Mouse (Mus musculus): ENCODE measurements around the gene Ppp4r4. TPM values are rescaled to one million over a fixed set of nuclear protein-coding genes. Genes with fewer than 3 reads are reported as not detected.
"Not testable (repeated sequence)": the region's sequence is repeated elsewhere in the genome, so short reads cannot be mapped to it uniquely, and the experiment has no call there.

Ppp4r4 gene
- polyA plus RNA-seq, 1 experiment from 2014 or later = 3.9 TPM

DNA sequence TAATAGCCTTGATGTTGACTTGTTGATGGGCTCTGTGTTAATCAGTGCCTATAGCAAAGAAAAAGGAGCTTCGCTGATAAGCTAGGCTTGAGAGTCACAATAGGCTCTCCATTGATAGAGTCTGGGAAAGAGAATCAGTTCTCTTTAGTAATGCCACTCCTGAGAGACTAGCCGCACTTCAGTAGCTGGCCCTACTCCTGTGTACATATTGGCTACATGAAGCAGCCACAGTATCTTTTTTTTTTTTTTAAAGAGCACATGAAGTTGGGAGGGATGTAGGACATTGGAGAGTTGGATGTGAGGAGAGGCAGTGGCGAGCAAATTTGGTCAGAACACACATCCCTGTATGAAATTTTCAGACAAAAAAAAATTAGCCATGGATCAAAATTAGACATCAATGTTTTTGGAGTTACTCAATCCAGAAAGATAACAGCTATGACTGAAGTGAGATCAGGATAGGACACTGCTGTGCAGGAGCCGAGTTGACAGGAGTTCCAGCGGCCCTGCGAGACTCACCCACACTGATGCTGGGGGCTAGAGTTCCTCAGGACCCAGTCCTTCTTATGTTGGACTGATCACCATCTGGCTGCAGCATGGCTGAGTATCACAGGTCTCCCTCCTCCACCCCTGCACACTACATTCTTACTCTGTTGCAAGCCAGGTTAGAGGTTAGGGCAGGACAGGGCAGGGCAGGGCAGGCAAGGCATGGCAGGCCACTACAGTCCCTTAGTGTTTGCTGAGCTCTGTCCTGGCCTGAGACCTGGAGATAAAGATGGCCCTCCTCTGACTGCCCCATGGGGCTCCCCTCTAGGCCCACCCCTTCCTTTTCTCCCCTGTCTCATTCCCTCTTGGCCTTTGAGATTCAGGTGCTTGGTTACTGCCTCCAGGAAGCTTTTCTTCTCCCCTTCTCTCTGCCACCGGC is 123.3 kb downstream of the Ppp4r4 start:
- WGBS = 85% methylated on average over 7 of the region's 7 CpGs
- Histone ChIP-seq H3K4me2 (ENCODE audit: low read length) (no peak overlapping the region), H3K27me3 (ENCODE audit: control insufficient read depth, insufficient read depth, low read length) (no peaks in the 10 kb centered on the region), H3K36me3 (ENCODE audit: control insufficient read depth, insufficient read depth, low read length) (no peaks in the 10 kb centered on the region), H3K27ac (replicated peaks; ENCODE audit: low read depth, low read length) (no peak overlapping the region), H3K9me3 (ENCODE audit: control insufficient read depth, low read length) (no peaks in the 10 kb centered on the region; the same call in 1 of the 2 replicates), H3K9ac (replicated peaks; ENCODE audit: low read length) (no peak overlapping the region), H3K4me1 (ENCODE audit: control insufficient read depth, insufficient read depth, low read length) (no peaks in the 10 kb centered on the region), H3K4me3 (replicated peaks; ENCODE audit: low read depth, low read length) (no peak overlapping the region)
- ATAC-seq (ENCODE audit: low FRiP score, low TSS enrichment) (peak; percentile 29; the same call in 1 of the 2 replicates), DNase-seq (no peak)

DNA sequence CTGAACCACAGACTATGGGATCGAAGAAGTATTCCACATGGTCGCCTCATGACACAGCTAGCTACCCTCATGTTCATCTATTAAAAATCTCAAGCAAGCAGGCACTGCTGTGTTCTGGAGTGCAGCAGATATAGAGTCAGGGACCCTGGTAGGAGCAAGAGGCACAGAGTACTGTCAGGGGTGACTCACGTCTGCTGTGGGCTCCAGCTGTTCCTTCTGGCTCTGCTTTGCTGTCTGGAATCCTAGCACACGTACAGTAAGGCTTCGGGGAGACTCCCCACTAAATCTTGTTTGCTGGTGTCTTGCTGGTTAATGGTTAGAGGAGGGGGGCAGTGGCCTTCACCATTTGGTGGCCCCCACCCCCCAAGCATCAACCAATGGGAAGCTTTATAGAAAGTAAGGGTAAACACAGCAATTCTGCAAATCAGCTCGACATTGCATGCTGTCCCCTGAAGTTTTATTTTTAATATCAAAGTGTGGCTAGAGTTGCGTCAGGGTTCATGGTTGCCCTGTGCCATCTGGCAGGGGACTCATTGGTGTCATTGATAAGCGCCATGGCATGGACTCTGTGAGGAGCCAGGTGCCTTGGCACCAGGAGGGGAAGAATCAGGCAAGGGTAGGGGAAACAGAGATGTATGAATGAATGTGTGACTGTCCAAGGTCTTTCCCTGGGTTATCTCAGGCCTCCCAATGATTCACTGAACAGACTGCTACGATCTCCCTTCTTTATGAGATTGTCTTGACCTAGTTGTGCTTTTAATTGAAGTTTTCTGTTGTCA is 125.0 kb downstream of the Ppp4r4 start, which contains the start of gene Serpina6:
TSS of gene Serpina6 (minus strand) at position 365 of the 779 bp plus-strand sequence.
- H3K36me3 ChIP-seq (ENCODE audit: control insufficient read depth, insufficient read depth, low read length) = no peaks in the 10 kb centered on the region
- H3K4me3 ChIP-seq (replicated peaks; ENCODE audit: low read depth, low read length) = no peak within 1 kb of the TSS
- no peaks in the 10 kb centered on the region for H3K4me1 ChIP-seq (ENCODE audit: control insufficient read depth, insufficient read depth, low read length)
- no peak within 1 kb of the TSS for H3K9ac ChIP-seq (replicated peaks; ENCODE audit: low read length)
- DNase-seq = no peak
- no peak within 1 kb of the TSS for H3K27ac ChIP-seq (replicated peaks; ENCODE audit: low read depth, low read length)
- H3K4me2 ChIP-seq (ENCODE audit: low read length) = no peak within 1 kb of the TSS
- 86% methylated on average over 9 of the region's 9 CpGs for WGBS
- ATAC-seq (ENCODE audit: low FRiP score, low TSS enrichment) = no peak
- H3K9me3 ChIP-seq (ENCODE audit: control insufficient read depth, low read length) = no peaks in the 10 kb centered on the region
- no peaks in the 10 kb centered on the region for H3K27me3 ChIP-seq (ENCODE audit: control insufficient read depth, insufficient read depth, low read length)

DNA sequence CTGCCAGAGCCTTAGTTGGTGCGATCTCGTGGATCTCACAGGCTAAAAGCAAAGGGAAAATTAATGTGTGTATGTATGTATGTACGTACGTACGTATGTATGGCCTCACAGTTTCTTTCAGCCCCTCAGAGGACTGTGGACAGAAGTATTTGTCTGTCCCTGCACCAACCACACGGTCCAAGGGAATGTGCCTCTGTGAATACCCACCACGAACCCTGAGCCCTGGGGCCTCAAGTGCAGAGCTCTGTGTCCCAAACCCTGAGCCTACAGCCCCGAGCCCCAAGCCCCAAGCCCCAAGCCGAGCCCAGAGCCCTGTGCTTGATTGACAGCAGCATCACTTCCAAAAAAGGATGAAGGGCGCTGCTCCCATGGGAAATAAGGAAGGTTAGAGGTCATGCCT is 125.9 kb downstream of the Ppp4r4 start:
- no peaks in the 10 kb centered on the region for H3K36me3 ChIP-seq (ENCODE audit: control insufficient read depth, insufficient read depth, low read length)
- 83% methylated on average over 10 of the region's 10 CpGs for WGBS
- no peak overlapping the region for H3K9ac ChIP-seq (replicated peaks; ENCODE audit: low read length)
- H3K4me1 ChIP-seq (ENCODE audit: control insufficient read depth, insufficient read depth, low read length) = no peaks in the 10 kb centered on the region
- DNase-seq = no peak
- no peak overlapping the region for H3K4me2 ChIP-seq (ENCODE audit: low read length)
- H3K9me3 ChIP-seq (ENCODE audit: control insufficient read depth, low read length) = no peaks in the 10 kb centered on the region
- no peak overlapping the region for H3K4me3 ChIP-seq (replicated peaks; ENCODE audit: low read depth, low read length)
- ATAC-seq (ENCODE audit: low FRiP score, low TSS enrichment) = 0 out of 2 replicates have a peak, but pooled peaks have one; percentile 32
- H3K27ac ChIP-seq (replicated peaks; ENCODE audit: low read depth, low read length) = no peak overlapping the region
- no peaks in the 10 kb centered on the region for H3K27me3 ChIP-seq (ENCODE audit: control insufficient read depth, insufficient read depth, low read length)

DNA sequence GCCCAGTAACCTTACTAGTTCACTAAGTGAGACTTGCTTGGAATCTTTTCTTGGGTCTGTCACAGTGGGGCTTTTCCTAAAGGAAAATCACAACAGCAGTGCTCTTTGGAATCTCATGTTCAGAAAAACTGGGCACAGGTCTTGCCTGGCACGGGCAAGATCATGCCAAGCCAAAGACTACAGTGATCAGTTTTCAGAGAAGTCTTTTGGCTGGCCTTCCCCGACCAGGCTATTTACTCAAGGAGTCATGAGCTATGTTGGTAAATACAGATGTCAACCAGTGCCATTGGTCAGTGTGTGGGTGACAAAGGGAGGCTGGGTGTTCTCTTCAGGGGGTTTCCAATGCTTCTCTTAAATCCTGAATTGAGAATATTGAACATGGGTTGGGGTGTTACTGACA is 127.1 kb downstream of the Ppp4r4 start:
- no peak for DNase-seq
- H3K36me3 ChIP-seq (ENCODE audit: control insufficient read depth, insufficient read depth, low read length) = no peaks in the 10 kb centered on the region
- H3K27ac ChIP-seq (replicated peaks; ENCODE audit: low read depth, low read length) = no peak overlapping the region
- H3K27me3 ChIP-seq (ENCODE audit: control insufficient read depth, insufficient read depth, low read length) = no peaks in the 10 kb centered on the region
- 79% methylated on average over 2 of the region's 2 CpGs for WGBS
- H3K4me1 ChIP-seq (ENCODE audit: control insufficient read depth, insufficient read depth, low read length) = no peaks in the 10 kb centered on the region
- H3K4me3 ChIP-seq (replicated peaks; ENCODE audit: low read depth, low read length) = no peak overlapping the region
- H3K4me2 ChIP-seq (ENCODE audit: low read length) = no peak overlapping the region
- H3K9me3 ChIP-seq (ENCODE audit: control insufficient read depth, low read length) = no peaks in the 10 kb centered on the region
- no peak for ATAC-seq (ENCODE audit: low FRiP score, low TSS enrichment)
- H3K9ac ChIP-seq (replicated peaks; ENCODE audit: low read length) = no peak overlapping the region

DNA sequence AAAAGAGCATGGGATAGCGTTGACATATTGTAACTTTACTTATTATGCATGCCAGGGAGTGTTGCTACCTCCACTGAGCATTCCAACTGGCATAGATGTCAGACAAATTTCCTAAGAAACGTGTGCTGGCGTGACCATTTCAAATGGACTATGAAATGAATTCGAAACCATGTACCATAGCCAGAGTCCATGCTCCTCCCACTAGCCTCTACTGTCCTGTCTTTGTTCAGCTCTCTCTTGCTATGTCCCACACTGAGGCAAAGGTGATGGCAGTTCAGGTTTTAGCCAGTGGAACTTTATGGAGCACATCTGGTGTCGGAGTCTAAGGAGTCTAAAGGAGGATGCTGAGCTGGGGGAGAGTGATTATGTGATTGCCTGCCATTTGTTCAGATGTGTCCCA is 128.0 kb downstream of the Ppp4r4 start:
- Histone ChIP-seq H3K9me3 (ENCODE audit: control insufficient read depth, low read length) (no peaks in the 10 kb centered on the region), H3K4me3 (replicated peaks; ENCODE audit: low read depth, low read length) (no peak overlapping the region), H3K4me2 (ENCODE audit: low read length) (no peak overlapping the region), H3K9ac (replicated peaks; ENCODE audit: low read length) (no peak overlapping the region), H3K36me3 (ENCODE audit: control insufficient read depth, insufficient read depth, low read length) (no peaks in the 10 kb centered on the region), H3K27ac (replicated peaks; ENCODE audit: low read depth, low read length) (no peak overlapping the region), H3K27me3 (ENCODE audit: control insufficient read depth, insufficient read depth, low read length) (no peaks in the 10 kb centered on the region), H3K4me1 (ENCODE audit: control insufficient read depth, insufficient read depth, low read length) (no peaks in the 10 kb centered on the region)
- no peak for ATAC-seq (ENCODE audit: low FRiP score, low TSS enrichment)
- WGBS = 83% methylated on average over 5 of the region's 5 CpGs
- DNase-seq = no peak

DNA sequence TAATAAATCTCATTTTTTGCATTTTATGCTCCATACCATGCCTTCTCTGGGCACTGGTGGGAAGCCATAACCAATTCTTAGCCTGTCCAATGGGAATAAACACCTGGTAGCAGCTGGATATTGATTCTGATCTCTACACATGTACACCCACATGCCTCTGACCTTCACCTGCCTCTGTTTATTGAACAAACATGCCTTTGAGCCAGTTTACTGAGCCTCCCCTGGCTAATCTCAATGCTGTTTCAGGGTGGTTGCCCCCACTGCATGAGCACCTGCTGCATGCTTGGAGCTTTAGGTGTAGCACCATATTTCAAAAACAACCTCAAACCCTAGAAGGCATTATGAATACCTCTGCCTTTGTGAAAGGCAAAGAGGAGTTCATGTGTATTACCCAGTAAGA is 130.0 kb downstream of the Ppp4r4 start:
- not testable (repeated sequence) for H3K4me2 ChIP-seq (ENCODE audit: low read length); ATAC-seq (ENCODE audit: low FRiP score, low TSS enrichment); H3K27me3 ChIP-seq (ENCODE audit: control insufficient read depth, insufficient read depth, low read length); H3K4me1 ChIP-seq (ENCODE audit: control insufficient read depth, insufficient read depth, low read length); H3K4me3 ChIP-seq (replicated peaks; ENCODE audit: low read depth, low read length); H3K27ac ChIP-seq (replicated peaks; ENCODE audit: low read depth, low read length); DNase-seq; H3K9me3 ChIP-seq (ENCODE audit: control insufficient read depth, low read length); H3K36me3 ChIP-seq (ENCODE audit: control insufficient read depth, insufficient read depth, low read length); H3K9ac ChIP-seq (replicated peaks; ENCODE audit: low read length)

Other genes with a start within 250 kb of the Ppp4r4 start
- gene Fam181a, start 221.3 kb upstream of the Ppp4r4 start, polyA plus RNA-seq (2014; fragmentation: Nextera tagmentation; extraction: Ambion mirVana) = 8.9 and 15.9 TPM in 2 replicates
- 0.39 and 0.46 TPM in 2 replicates for gene Asb2, start 176.3 kb upstream of the Ppp4r4 start, polyA plus RNA-seq (2014; fragmentation: Nextera tagmentation; extraction: Ambion mirVana)
- gene Otub2, start 143.6 kb upstream of the Ppp4r4 start, polyA plus RNA-seq (2014; fragmentation: Nextera tagmentation; extraction: Ambion mirVana) = 22.9 and 26.3 TPM in 2 replicates
- gene 9330161L09Rik, start 124.5 kb upstream of the Ppp4r4 start, polyA plus RNA-seq (2014; fragmentation: Nextera tagmentation; extraction: Ambion mirVana) = 1.6 and 2.2 TPM in 2 replicates
- gene Ddx24, start 106.5 kb upstream of the Ppp4r4 start, polyA plus RNA-seq (2014; fragmentation: Nextera tagmentation; extraction: Ambion mirVana) = 112 and 140 TPM in 2 replicates
- gene Ifi27, start 98.1 kb upstream of the Ppp4r4 start, polyA plus RNA-seq (2014; fragmentation: Nextera tagmentation; extraction: Ambion mirVana) = 5.8 and 9.4 TPM in 2 replicates
- gene Ifi27l2a, start 88.6 kb upstream of the Ppp4r4 start, polyA plus RNA-seq (2014; fragmentation: Nextera tagmentation; extraction: Ambion mirVana) = 12.8 TPM in 1 of 2 replicates, not detected in the other
- not detected in 2 replicates for gene Ifi27l2b, start 75.1 kb upstream of the Ppp4r4 start, polyA plus RNA-seq (2014; fragmentation: Nextera tagmentation; extraction: Ambion mirVana)
- 0.09 TPM in 1 of 2 replicates, not detected in the other for gene Serpina10, start 99.2 kb downstream of the Ppp4r4 start, polyA plus RNA-seq (2014; fragmentation: Nextera tagmentation; extraction: Ambion mirVana)
- not detected in 2 replicates for gene Serpina6, start 124.9 kb downstream of the Ppp4r4 start, polyA plus RNA-seq (2014; fragmentation: Nextera tagmentation; extraction: Ambion mirVana)
- not detected in 2 replicates for gene Serpina16, start 143.9 kb downstream of the Ppp4r4 start, polyA plus RNA-seq (2014; fragmentation: Nextera tagmentation; extraction: Ambion mirVana)
- gene Serpina1f, start 163.2 kb downstream of the Ppp4r4 start, polyA plus RNA-seq (2014; fragmentation: Nextera tagmentation; extraction: Ambion mirVana) = not detected in 2 replicates
- gene Serpina1d, start 241.3 kb downstream of the Ppp4r4 start, polyA plus RNA-seq (2014; fragmentation: Nextera tagmentation; extraction: Ambion mirVana) = not detected in 2 replicates

All from midbrain, embryonic 14.5 days (tissue).